Mouse (Mus musculus): ENCODE data around the gene Stk38.
"Not testable (repeated sequence)": the region's sequence is repeated elsewhere in the genome, so short reads cannot be mapped to it uniquely, and the experiment has no call there.

Gene Stk38

GRCm38 (mm10) chr17:29007641-29008325, at the start of gene Stk38:
TSS of gene Stk38 (minus strand) at chr17:29007995.
- peak; percentile 96 for DNase-seq (ENCODE audit: low spot score)

- no peak for DNase-seq (ENCODE audit: low spot score)
Measured at GRCm38 (mm10) chr17:29057361-29057890, 49.6 kb upstream of the Stk38 start.

GRCm38 (mm10) chr17:29056699-29057151, 48.9 kb upstream of the Stk38 start:
- DNase-seq (ENCODE audit: low spot score) = no peak

- no peak for DNase-seq (ENCODE audit: low spot score)
Measured at GRCm38 (mm10) chr17:29056207-29056606, 48.4 kb upstream of the Stk38 start.

GRCm38 (mm10) chr17:29055586-29055985, 47.8 kb upstream of the Stk38 start:
- DNase-seq (ENCODE audit: low spot score) = no peak

- no peak for DNase-seq (ENCODE audit: low spot score)
Measured at GRCm38 (mm10) chr17:29054429-29054828, 46.6 kb upstream of the Stk38 start.

- peak; percentile 50 for DNase-seq (ENCODE audit: low spot score)
Measured at GRCm38 (mm10) chr17:29053841-29054240, 46.0 kb upstream of the Stk38 start.

- DNase-seq (ENCODE audit: low spot score) = no peak
Measured at GRCm38 (mm10) chr17:29053067-29053466, 45.3 kb upstream of the Stk38 start.

GRCm38 (mm10) chr17:29050791-29051190, 43.0 kb upstream of the Stk38 start:
- no peak for DNase-seq (ENCODE audit: low spot score)

- no peak for DNase-seq (ENCODE audit: low spot score)
Measured at GRCm38 (mm10) chr17:29049923-29050322, 42.1 kb upstream of the Stk38 start.

- DNase-seq (ENCODE audit: low spot score) = no peak
Measured at GRCm38 (mm10) chr17:29049508-29049889, 41.7 kb upstream of the Stk38 start.

- DNase-seq (ENCODE audit: low spot score) = peak; percentile 81
Measured at GRCm38 (mm10) chr17:29048748-29049507, 41.1 kb upstream of the Stk38 start.

- DNase-seq (ENCODE audit: low spot score) = no peak
Measured at GRCm38 (mm10) chr17:29047697-29048514, 40.1 kb upstream of the Stk38 start.

GRCm38 (mm10) chr17:29046863-29047262, 39.1 kb upstream of the Stk38 start:
- DNase-seq (ENCODE audit: low spot score) = no peak

- peak; percentile 57 for DNase-seq (ENCODE audit: low spot score)
Measured at GRCm38 (mm10) chr17:29045741-29046530, 38.1 kb upstream of the Stk38 start.

GRCm38 (mm10) chr17:29044925-29045319, 37.1 kb upstream of the Stk38 start:
- DNase-seq (ENCODE audit: low spot score) = no peak

GRCm38 (mm10) chr17:29044146-29044924, 36.5 kb upstream of the Stk38 start:
- DNase-seq (ENCODE audit: low spot score) = no peak

- no peak for DNase-seq (ENCODE audit: low spot score)
Measured at GRCm38 (mm10) chr17:29043583-29043982, 35.8 kb upstream of the Stk38 start.

- no peak for DNase-seq (ENCODE audit: low spot score)
Measured at GRCm38 (mm10) chr17:29042569-29042968, 34.8 kb upstream of the Stk38 start.

- DNase-seq (ENCODE audit: low spot score) = not testable (repeated sequence)
Measured at GRCm38 (mm10) chr17:29041632-29042031, 33.8 kb upstream of the Stk38 start.

GRCm38 (mm10) chr17:29039351-29039750, 31.6 kb upstream of the Stk38 start:
- DNase-seq (ENCODE audit: low spot score) = no peak

All from ovary, postnatal 36 days (tissue).